Mouse (Mus musculus): ENCODE results near the gene Dnpep.

Dnpep gene

GRCm38 (mm10) chr1:75317241-75318201 is at the start of gene Dnpep:
Gene Dnpep, minus strand, starts transcription at chr1:75317990.
- DNase-seq: peak; percentile 100

GRCm38 (mm10) chr1:75365510-75366137 is 47.8 kb upstream of the Dnpep start:
- DNase-seq: no peak

DNA sequence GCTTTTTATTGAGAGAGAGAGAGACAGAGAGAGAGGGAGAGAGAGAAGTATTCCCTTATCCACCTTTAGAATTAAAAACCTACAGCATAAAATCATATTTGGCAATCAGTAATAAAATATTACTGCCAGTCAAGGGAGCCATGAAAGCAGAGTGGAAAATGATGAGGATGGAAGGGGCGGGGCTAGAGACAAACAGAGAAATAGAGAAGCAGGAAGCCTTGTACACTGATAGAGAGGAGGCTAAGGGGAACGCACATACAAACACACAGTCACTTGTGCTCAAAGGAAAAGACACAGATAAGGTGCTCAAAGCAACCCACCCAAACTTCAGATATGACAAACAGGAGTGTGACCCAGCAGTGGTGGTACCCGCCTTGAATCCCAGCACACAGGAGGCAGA is 46.1 kb upstream of the Dnpep start:
- no peak for DNase-seq

GRCm38 (mm10) chr1:75361750-75362149 is 44.0 kb upstream of the Dnpep start:
- peak; percentile 29 to 54 for DNase-seq

GRCm38 (mm10) chr1:75361123-75361522 is 43.3 kb upstream of the Dnpep start:
- DNase-seq: no peak

DNA sequence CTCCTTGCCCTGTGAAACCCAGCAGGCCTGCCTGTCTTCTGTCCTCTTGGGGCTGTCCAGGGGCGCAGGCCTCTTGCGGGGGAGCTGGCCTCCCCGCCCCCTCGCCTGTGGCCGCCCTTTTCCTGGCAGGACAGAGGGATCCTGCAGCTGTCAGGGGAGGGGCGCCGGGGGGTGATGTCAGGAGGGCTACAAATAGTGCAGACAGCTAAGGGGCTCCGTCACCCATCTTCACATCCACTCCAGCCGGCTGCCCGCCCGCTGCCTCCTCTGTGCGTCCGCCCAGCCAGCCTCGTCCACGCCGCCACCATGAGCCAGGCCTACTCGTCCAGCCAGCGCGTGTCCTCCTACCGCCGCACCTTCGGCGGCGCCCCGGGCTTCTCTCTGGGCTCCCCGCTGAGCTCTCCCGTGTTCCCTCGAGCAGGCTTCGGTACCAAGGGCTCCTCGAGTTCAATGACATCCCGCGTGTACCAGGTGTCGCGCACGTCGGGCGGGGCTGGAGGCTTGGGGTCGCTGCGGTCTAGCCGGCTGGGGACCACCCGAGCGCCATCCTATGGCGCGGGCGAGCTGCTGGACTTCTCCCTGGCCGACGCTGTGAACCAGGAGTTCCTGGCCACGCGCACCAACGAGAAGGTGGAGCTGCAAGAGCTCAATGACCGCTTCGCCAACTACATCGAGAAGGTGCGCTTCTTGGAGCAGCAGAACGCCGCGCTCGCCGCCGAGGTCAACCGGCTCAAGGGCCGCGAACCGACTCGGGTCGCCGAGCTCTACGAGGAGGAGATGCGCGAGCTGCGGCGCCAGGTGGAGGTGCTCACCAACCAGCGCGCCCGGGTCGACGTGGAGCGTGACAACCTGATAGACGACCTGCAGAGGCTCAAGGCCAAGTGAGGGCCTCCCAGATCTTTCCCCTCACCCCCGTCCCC is 42.6 kb upstream of the Dnpep start, which contains the start of gene Des:
TSS of gene Des (plus strand) at position 218 of the 920 bp plus-strand sequence.
- DNase-seq: peak; percentile 57 to 75

DNA sequence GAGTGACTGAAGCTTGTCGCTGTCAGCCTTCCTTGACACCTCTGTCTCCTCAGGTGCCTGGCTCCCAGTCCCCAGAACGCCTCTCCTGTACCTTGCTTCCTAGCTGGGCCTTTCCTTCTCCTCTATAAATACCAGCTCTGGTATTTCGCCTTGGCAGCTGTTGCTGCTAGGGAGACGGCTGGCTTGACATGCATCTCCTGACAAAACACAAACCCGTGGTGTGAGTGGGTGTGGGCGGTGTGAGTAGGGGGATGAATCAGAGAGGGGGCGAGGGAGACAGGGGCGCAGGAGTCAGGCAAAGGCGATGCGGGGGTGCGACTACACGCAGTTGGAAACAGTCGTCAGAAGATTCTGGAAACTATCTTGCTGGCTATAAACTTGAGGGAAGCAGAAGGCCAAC is 41.6 kb upstream of the Dnpep start:
- DNase-seq: no peak

- no peak for DNase-seq
Measured at GRCm38 (mm10) chr1:75358009-75358408, 40.2 kb upstream of the Dnpep start.

DNA sequence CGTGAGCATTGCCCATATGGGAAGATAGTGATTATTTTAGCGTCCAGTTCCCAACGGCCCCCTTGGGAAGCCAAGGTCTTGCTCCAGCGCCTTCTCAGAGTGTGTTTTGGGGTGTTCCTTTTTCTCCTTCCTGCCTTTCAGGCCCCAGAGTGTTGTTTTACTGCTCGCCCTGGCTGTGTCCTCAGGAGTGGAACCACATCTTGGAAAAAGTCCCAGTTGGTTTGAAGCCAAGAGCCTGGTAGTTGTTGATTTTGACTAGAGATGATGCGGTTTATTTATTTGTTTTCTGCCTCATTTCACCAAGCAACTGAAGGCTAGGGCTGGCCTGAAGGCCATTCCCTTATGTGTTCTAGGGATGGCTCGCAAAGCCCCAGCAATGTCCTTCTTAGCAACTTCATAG is 39.5 kb upstream of the Dnpep start:
- peak; percentile 78 to 86 for DNase-seq

GRCm38 (mm10) chr1:75349275-75349674 is 31.5 kb upstream of the Dnpep start:
- no peak for DNase-seq

DNA sequence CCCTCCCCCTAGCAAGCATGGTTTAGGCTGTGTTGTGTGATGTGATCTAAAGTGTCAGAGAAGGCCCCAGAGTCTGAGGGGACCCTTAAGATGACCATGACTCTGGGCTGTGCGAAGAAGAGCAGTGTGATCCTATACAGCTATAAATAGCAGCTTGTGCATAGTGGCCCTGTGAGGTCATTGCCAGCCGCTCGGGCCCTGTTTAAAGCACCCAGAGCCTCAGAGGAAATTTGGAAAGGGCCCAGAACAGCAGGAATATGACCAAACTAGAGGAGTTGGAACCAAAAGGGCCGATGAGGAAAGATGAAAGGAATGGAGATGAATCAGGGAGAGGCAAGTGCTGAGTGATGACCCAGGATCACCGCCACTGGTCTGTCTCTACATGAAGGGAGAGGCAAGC is 29.5 kb upstream of the Dnpep start:
- DNase-seq: no peak

DNA sequence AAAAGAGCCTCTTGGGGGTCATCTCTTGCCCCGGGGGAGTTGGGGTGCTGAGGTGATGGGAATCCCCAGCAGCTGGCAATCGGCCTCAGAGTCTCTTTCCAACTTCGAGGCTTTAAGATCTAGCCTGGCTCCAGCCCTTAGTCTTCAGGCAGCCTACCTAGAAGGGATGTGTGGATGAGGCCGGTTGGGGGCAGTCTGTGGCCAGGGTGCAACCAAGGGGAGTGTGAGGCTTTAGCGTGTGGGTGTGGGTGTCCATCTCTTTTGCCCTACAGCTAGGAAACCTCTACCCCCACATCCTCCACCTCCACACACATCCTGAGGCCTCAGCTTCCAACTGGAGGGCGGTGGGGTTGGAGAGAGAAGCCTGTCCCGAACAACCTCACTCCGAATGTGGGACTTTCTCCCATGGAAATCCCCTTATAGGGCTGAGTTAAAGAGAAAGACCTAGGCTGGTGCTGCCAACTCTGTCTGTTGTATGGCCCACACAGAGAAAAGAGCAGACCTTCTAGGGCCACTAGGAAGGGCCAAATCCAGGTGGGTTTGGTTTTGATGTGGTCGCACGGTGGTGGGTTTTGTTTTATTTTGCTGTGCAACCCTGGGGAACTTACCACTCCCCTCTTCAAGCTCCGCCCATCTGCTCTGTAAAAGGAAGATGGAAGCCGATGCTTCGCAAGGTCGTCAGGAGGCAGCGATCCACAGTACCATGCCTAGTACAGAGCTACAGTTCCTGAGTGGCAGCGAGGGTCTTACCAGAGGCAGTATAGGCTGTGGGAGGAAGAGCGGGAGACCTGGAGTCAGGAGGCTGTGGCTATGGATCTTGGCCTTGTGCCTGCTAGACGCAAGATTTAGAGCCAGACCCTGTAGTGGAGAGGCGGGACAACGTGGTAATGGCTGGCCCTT is 27.5 kb upstream of the Dnpep start:
- DNase-seq: peak; percentile 7 to 38

GRCm38 (mm10) chr1:75344291-75345035 is 26.7 kb upstream of the Dnpep start:
- peak; percentile 54 to 68 for DNase-seq

GRCm38 (mm10) chr1:75342874-75343416 is 25.2 kb upstream of the Dnpep start:
- DNase-seq: peak; percentile 64

GRCm38 (mm10) chr1:75340519-75340918 is 22.7 kb upstream of the Dnpep start:
- DNase-seq: no peak

- DNase-seq: no peak
Measured at GRCm38 (mm10) chr1:75339337-75339736, 21.5 kb upstream of the Dnpep start.

GRCm38 (mm10) chr1:75338091-75338694 is 20.4 kb upstream of the Dnpep start:
- DNase-seq: peak; percentile 15 to 42

GRCm38 (mm10) chr1:75337097-75337496 is 19.3 kb upstream of the Dnpep start:
- DNase-seq: no peak

- DNase-seq: no peak
Measured at GRCm38 (mm10) chr1:75336461-75336860, 18.7 kb upstream of the Dnpep start.

DNA sequence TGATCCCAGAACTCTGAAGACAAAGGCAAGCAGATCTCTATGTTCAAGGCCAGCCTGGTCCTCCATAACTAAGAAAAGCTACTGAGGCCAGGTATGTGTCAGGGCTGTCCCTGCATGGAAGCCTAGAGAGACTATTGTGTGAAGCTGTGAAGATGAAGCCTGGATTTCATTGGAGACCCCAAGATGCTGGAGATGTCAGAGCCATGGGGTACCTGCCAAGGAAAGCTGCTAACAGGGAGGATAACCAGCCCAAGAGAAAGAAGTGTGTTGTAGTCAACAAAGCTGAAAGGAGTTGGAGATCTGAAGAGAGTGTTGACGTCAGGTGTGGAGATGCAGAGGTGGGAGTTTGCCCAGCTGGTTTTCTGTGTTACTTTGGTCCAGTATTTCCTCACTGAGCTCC is 13.5 kb upstream of the Dnpep start:
- DNase-seq: no peak

Data from kidney, postnatal 25 days (tissue).